Mouse (Mus musculus) heart, adult 9 months (tissue): Measurements from ENCODE around the gene Lhx6.
"Not testable (repeated sequence)": the region's sequence is repeated elsewhere in the genome, so short reads cannot be mapped to it uniquely, and the experiment has no call there.

Experiments
- DNase-seq, 2 experiments: peaks; one replicate each; pipeline ENCODE4 v3.0.0; 2022; ENCODE audit warnings: low spot score in 2 of 2

Lhx6 gene

GRCm38 (mm10) chr2:36104956-36105741, at the start of gene Lhx6:
Lhx6 (minus strand) TSS chr2:36105408.
- DNase-seq, result peak in 1 of 2 experiments; percentile 32

GRCm38 (mm10) chr2:36152401-36152800, 47.2 kb upstream of the Lhx6 start:
- DNase-seq, result not testable (repeated sequence)

GRCm38 (mm10) chr2:36148876-36149365, 43.7 kb upstream of the Lhx6 start:
- no peak for DNase-seq

- no peak for DNase-seq
Measured at GRCm38 (mm10) chr2:36139096-36139495, 33.9 kb upstream of the Lhx6 start.

DNA sequence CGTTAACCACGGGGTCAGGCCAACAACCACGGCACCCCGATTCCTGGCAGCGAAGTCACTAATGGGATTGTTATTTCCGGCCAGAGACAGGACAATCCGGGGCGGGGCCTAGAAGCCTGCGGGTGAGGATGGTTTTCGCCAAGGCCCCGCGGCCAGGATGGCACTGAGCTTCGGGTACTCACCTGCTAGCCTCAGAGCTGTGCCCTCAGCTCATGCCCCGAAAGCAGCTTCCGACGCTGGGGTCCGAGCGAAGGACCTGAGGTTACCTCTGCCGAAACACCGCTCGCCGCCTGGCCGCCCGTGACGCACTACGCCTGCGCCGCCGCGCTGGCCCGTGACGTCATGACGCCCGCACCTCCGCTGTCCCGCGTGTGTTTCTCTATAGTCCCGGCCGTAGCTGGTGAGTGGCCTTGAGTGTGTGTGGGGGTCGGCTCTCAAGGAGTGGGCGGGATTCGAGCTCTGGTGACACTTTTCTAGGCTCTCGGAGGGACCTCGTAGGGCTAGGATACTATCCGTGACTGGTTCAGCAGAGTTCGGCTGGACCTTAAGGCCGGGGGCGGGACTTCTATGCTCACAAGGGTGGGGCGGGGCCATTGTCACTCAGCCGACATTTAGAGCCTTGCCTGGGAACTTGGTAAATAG, 31.2 kb upstream of the Lhx6 start, which contains the start of the genes Mrrf and Rbm18:
Gene Mrrf (plus strand): TSS at position 90 of the 642 bp plus-strand sequence.
Gene Rbm18 (minus strand): TSS at position 474 of the 642 bp plus-strand sequence.
- DNase-seq, result peak; percentile 91 to 95

DNA sequence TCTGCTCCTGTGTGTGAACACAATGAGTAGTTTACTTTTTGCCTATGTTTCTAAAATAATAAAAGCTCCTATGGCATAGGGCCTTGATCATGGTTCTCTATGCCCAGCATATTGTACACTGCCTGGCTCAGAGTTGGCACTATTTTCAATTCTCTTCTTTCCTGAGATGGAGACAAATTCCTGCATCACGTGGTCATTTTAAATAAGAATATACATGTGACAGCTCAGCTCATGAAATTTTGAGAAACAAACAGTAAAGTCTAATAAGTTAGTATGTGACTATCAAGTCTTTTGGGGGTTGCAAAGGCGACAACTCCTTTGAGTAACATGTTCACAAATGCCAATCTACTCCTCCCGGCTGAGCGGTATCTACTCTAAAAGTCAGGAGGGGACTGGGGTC, 30.7 kb upstream of the Lhx6 start:
- DNase-seq, result peak in 1 of 2 experiments; percentile 12

DNA sequence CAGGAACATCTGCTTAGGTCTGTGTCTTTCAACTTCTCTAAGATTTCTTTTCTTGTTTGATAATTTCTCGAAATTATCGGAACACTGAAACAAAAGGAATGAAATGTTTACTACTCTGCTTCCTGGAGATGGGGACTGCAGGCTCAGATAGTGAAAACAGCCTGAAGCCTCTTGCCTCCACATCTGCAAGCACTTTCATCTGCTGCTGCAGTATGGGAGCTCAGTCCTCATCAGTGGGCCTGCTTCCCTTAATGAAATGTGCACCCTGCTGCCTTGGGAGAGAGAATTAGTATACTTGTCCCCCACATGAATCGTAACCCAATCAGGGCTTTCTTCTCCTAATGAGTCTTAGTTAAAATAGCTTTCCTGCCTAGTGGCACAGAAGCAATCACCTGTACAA, 23.8 kb upstream of the Lhx6 start:
- DNase-seq, result no peak

DNA sequence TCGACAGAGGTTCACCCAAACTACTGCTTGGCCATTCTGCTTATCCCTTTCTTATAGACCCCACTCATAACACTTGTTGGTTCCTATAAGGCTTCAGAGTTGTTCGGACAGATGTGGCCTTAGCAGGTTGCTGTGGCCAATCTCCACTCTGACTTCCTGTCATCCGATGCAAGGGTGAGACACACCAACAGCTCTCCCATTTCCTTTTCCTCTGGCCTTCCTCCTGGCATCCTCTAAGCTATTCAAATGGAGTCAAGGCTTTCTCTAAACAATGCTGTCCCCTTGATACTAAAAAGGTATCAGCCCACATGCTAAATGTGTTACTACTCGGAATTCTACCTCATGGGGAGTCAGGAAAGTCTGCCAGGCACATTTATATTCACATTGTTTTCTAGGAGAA, 22.8 kb upstream of the Lhx6 start:
- peak; percentile 24 to 73 for DNase-seq

- no peak for DNase-seq
Measured at GRCm38 (mm10) chr2:36126795-36127429, 21.7 kb upstream of the Lhx6 start.

DNA sequence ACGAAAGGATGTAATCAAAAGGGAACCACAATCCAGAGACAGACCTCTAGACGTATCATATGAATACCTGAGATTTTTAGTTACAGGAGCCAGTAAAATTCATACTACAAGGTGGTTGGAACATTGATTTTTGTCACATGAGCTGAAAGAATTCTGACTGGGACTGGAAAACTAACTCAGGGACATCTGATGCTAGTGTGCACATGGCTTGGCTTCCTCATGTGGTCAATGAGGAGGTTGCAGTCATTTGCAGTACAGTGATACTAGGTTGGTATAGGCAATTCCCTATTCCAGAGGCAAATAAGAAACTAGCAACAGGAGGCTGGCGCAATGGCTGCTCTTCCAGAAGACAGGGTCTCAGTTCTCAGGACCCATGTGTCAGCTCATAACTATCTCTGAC, 7.4 kb upstream of the Lhx6 start:
- DNase-seq, result no peak

- DNase-seq, result no peak
Measured at GRCm38 (mm10) chr2:36108615-36109014, 3.4 kb upstream of the Lhx6 start.

DNA sequence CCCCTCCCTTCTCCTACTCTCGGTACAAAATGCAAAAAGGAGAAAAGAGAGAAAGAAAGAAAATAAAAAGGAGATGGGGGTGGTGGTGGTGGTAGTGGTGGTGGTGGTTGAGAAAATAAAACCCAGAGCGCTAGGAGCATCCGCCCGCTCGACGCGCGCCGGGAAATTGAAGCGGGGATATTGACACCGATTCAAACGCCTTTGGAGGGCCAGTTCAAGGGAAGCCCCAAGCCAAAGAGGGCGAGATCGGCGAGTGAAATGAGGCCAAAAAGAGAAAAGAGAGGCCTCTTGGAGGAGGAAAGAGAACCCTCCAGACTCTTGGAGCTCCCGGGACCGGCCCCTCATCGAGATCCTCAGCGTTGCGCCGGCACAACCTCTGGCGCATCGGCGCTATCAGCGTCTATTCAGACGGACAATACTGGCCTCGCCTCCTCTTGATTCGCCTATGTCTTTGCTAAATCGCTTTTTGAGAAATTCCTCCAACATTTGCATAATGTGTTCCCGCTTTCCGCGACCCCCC, 712 bp downstream of the Lhx6 start:
- DNase-seq, result no peak

DNA sequence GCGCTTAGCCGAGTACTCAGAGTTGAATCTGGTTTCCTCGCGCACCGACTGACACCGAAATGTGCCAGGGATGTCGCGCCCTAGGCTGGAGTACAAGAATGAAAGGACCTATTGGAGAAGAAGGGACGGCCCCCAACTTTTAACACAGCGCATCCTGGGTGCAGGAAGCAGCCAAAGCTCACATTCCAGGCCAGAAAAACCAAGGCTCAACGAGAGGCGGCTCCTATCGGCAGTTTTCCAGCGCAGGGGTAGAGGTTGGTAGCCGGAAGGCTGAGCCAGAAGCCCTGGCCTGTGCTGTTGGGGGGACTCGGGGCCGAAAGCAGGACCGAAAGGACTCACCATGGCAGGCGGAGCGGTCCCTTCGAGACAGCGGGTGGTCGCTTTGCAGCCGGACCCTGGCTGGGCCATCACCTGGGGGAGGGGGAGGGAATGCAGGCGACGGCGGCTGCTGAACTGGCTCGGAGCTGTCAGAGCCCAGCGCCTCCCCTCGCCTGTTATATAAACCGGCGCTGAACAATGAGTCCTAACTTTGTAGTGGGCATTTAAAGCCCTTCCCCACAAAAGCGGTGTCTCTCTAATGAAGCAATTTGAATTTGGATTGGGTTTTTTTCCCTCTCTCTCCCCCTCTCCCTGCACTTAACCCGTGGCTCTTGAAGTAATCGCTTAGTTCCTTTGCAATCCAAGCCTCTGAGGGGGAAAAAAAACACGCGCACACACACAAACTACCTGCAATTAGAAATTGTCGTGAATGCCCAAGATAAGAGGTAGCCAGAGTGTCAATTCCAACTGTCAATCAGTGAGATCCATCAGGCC, 1.4 kb downstream of the Lhx6 start:
- no peak for DNase-seq

DNA sequence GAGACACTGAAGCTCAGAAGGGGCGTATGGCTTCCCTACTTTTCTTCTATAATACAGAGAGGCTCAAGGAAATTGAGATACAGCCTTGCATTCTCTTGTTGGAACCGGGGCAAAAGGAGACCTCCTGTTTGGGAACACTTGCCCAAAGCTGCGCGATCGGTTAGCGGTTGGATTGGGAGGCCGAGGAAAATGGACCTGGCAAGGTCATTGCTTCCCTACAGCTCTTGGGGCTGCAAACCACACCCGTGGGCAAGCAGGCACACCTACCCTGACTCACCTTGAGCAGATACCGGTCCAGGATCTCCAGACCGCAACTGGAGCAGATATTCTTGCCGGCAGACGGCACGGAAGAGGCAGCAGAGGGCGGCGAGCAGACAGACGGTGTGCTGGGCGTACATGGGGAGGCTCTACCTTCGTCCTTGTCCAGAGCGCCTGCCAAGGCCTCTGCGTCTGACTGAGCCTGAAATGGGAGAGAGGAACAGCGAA, 2.1 kb downstream of the Lhx6 start:
- no peak for DNase-seq

- DNase-seq, result no peak
Measured at GRCm38 (mm10) chr2:36102559-36102946, 2.7 kb downstream of the Lhx6 start.

GRCm38 (mm10) chr2:36101866-36102558, 3.2 kb downstream of the Lhx6 start:
- DNase-seq, result no peak

- no peak for DNase-seq
Measured at GRCm38 (mm10) chr2:36099739-36100138, 5.5 kb downstream of the Lhx6 start.

GRCm38 (mm10) chr2:36098021-36098420, 7.2 kb downstream of the Lhx6 start:
- DNase-seq, result no peak

DNA sequence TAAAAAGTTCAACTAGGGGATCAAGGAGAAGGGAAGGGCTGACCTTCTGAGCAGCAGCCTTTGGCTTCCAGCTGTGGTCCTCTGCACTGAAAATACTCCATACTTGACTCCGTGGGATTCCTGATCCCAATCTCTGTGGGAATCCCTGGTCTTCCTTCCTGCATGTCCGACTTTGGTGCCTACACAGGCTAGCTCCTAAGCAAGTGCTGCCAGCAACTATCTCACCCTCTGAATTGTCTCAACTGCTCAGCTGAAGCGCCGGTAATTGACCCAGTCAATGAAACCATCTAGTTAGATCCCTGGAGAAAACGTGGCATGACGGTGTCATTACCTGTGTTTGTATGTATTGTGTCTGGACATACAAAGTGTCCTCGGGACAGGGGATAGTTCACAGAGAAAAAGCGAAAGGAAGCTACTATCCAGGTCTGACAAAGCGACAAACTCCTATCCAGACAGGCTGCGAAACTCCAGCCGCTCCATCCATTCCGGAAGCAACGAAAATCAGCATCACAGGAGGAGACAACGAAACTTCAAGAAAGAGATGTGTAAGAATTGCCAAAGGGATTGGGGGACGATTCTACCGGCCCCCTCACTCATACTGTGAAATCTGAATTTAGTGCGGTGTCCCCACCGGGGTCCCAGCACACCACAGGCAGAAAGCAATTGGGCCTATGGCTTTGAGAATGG, 7.9 kb downstream of the Lhx6 start:
- no peak for DNase-seq

DNA sequence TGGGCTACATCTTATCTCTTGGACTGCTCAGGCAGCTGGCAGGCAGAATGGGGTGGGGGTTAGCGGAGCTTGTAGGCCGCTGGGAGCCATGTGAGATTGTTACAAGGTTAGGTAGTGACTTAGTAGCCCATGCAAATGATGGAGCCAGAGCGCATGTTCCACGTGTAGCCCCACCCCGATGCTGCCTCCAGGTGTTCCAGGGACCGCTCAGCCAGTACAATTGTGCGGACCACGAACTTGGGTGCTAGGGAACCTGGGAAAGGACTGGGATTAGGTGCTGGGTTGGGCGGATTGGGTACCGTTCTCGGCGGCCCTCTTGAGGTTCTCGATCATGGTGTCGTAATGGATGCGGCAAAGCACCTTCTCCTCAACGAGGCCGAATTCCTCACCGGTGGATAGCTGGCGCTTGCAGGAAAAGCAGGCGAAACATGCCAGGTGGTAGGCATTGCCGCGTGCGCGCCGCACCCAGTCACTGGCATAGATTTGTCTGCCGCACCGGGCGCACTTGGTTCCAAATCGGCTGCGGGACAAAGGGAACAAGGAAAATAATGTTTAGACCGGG, 11.2 kb downstream of the Lhx6 start:
- DNase-seq, result no peak
